Mouse (Mus musculus): ENCODE data around the gene Nanos3. TPM values are rescaled to one million over a fixed set of nuclear protein-coding genes. Genes with fewer than 3 reads are reported as not detected.

Gene Nanos3
- total and polyA plus RNA-seq, 3 experiments, result not detected

- no peaks in the 10 kb centered on the region for H3K27me3 ChIP-seq (replicated peaks)
- peaks cover 12% of the 10 kb centered on the region for H3K79me2 ChIP-seq (replicated peaks; ENCODE audit: control insufficient read depth, extremely low read depth, insufficient read depth, poor library complexity, severe bottlenecking)
- H3K4me3 ChIP-seq (replicated peaks in 1 of 3; ENCODE audit: low read depth in 2 of 3, low read length in 2 of 3, poor library complexity in 1 of 3), result no peak overlapping the region
- peaks cover 12 to 27% of the 10 kb centered on the region in 2 experiments for H3K4me1 ChIP-seq (ENCODE audit: control insufficient read depth in 1 of 2, insufficient read depth in 2 of 2)
- H3K9me3 ChIP-seq (replicated peaks; ENCODE audit: low read length), result no peaks in the 10 kb centered on the region
- TF ChIP-seq CHD1 (IDR thresholded peaks at IDR 0.05; ENCODE audit: low read depth, low read length) (no peak), CTCF (conservative IDR thresholded peaks at IDR 0.05 in 1 of 2, IDR thresholded peaks at IDR 0.05 in 1 of 2; ENCODE audit: low read depth in 2 of 2, low read length in 2 of 2) (peak; percentile 71 to 92), TBP (conservative IDR thresholded peaks at IDR 0.05; ENCODE audit: low read depth, low read length) (no peak), HCFC1 (IDR thresholded peaks at IDR 0.05; ENCODE audit: low read depth, low read length) (no peak), CHD2 (IDR thresholded peaks at IDR 0.05; ENCODE audit: low read length) (no peak), MXI1 (IDR thresholded peaks at IDR 0.05; ENCODE audit: low read depth, low read length) (no peak), TCF12 (IDR thresholded peaks at IDR 0.05; ENCODE audit: low read depth, low read length) (peak; percentile 59; the same call in 1 of the 2 replicates), MAX (IDR thresholded peaks at IDR 0.05; ENCODE audit: low read length) (no peak), MEF2A (IDR thresholded peaks at IDR 0.05; ENCODE audit: borderline replicate concordance, low read depth, low read length) (no peak), ZC3H11A (IDR thresholded peaks at IDR 0.05; ENCODE audit: low read depth, low read length) (peak; percentile 76), ZKSCAN1 (IDR thresholded peaks at IDR 0.05; ENCODE audit: borderline replicate concordance, low read depth, low read length) (no peak), GABPA (IDR thresholded peaks at IDR 0.05; ENCODE audit: insufficient replicate concordance, low read depth, low read length) (no peak), RAD21 (IDR thresholded peaks at IDR 0.05; ENCODE audit: low read depth, low read length) (peak; percentile 79), PAX5 (IDR thresholded peaks at IDR 0.05; ENCODE audit: low read length) (no peak), SMC3 (IDR thresholded peaks at IDR 0.05; ENCODE audit: low read depth, low read length) (peak; percentile 94)
- H3K36me3 ChIP-seq (replicated peaks in 1 of 2; ENCODE audit: control insufficient read depth in 1 of 2, insufficient read depth in 1 of 2, low read length in 1 of 2), result peaks cover 65 to 92% of the 10 kb centered on the region in 2 experiments
- H3K9ac ChIP-seq (ENCODE audit: insufficient read depth, low read depth), result no peak overlapping the region
- in situ Hi-C loops (cut with MboI; ENCODE audit: low pct_ligation_motif_present, low pct_unique_long_range_greater_than_20kb, low sequenced_read_pairs), result loop anchor here (25.0 kb wide), 1 partner anchor 152 kb away; no protein-coding TSS in a partner anchor
- dilution Hi-C loops (cut with MboI; ENCODE audit: extremely low pct_ligation_motif_present, extremely low pct_unique_long_range_greater_than_20kb, low sequenced_read_pairs), result no loop called here
- H3K27ac ChIP-seq (ENCODE audit: insufficient read depth, low read depth), result no peak overlapping the region
- peak; percentile 72 for DNase-seq (ENCODE audit: extremely low read depth)
- no peak overlapping the region for H3K4me2 ChIP-seq (ENCODE audit: insufficient read depth, low read depth, poor library complexity, severe bottlenecking)
Measured at GRCm38 (mm10) chr8:84210167-84210791, 25.3 kb upstream of the Nanos3 start.

GRCm38 (mm10) chr8:84208381-84209380 lies 23.7 kb upstream of the Nanos3 start:
- H3K9me3 ChIP-seq (replicated peaks; ENCODE audit: low read length), result no peaks in the 10 kb centered on the region
- peak overlapping the region; percentile 60 for H3K27ac ChIP-seq (ENCODE audit: insufficient read depth, low read depth)
- H3K27me3 ChIP-seq (replicated peaks), result no peaks in the 10 kb centered on the region
- peaks cover 13% of the 10 kb centered on the region for H3K79me2 ChIP-seq (replicated peaks; ENCODE audit: control insufficient read depth, extremely low read depth, insufficient read depth, poor library complexity, severe bottlenecking)
- no peak for DNase-seq (ENCODE audit: extremely low read depth)
- dilution Hi-C loops (cut with MboI; ENCODE audit: extremely low pct_ligation_motif_present, extremely low pct_unique_long_range_greater_than_20kb, low sequenced_read_pairs) (no loop called here), in situ Hi-C loops (cut with MboI; ENCODE audit: low pct_ligation_motif_present, low pct_unique_long_range_greater_than_20kb, low sequenced_read_pairs) (loop anchor here (25.0 kb wide), 1 partner anchor 154 kb away; no protein-coding TSS in a partner anchor)
- H3K9ac ChIP-seq (ENCODE audit: insufficient read depth, low read depth), result no peak overlapping the region
- H3K4me1 ChIP-seq (ENCODE audit: control insufficient read depth in 1 of 2, insufficient read depth in 2 of 2), result peaks cover 12 to 33% of the 10 kb centered on the region in 2 experiments
- H3K4me2 ChIP-seq (ENCODE audit: insufficient read depth, low read depth, poor library complexity, severe bottlenecking), result no peak overlapping the region
- TF ChIP-seq POLR2A (IDR thresholded peaks at IDR 0.05; ENCODE audit: low read depth, low read length), result no peak; the same call in 1 of the 2 replicates
- TF ChIP-seq MYC (IDR thresholded peaks at IDR 0.05; ENCODE audit: low read depth, low read length), result no peak
- no peak for TF ChIP-seq MAZ (IDR thresholded peaks at IDR 0.05; ENCODE audit: low read depth, low read length)
- TF ChIP-seq MXI1 (IDR thresholded peaks at IDR 0.05; ENCODE audit: low read depth, low read length), result no peak
- no peak for TF ChIP-seq TBP (conservative IDR thresholded peaks at IDR 0.05; ENCODE audit: low read depth, low read length)
- TF ChIP-seq UBTF (IDR thresholded peaks at IDR 0.05; ENCODE audit: low read depth, low read length), result no peak
- no peak overlapping the region for H3K4me3 ChIP-seq (replicated peaks in 1 of 3; ENCODE audit: low read depth in 2 of 3, low read length in 2 of 3, poor library complexity in 1 of 3)
- peaks cover 54 to 80% of the 10 kb centered on the region in 2 experiments for H3K36me3 ChIP-seq (replicated peaks in 1 of 2; ENCODE audit: control insufficient read depth in 1 of 2, insufficient read depth in 1 of 2, low read length in 1 of 2)

Data from CH12.LX (cell line).